Comparison of ENCODE assay signal across 12 mouse cellular contexts in genomic region chr12:56591722-56592121, GRCm38 (mm10). TPM values are rescaled to one million over a fixed set of nuclear protein-coding genes. Genes with fewer than 3 reads are reported as not detected.
A peak's percentile ranks its signal among the peaks of the same experiment; 100 is the strongest.
DNase-seq lines count a peak whose midpoint lies in the region; ATAC-seq and TF ChIP-seq lines count a peak whose summit lies in the region.
"Had no signal": no experiment of that assay in that cellular context is flagged by ENCODE, and none has a peak within 500 bp of the region (broad histone marks: within the 10 kb centered on the region; RNA-seq: fewer than 3 reads in every experiment).

No protein-coding gene starts in this region.

- ATAC-seq in Patski, result no peak

- H3K27me3 ChIP-seq in Patski, result peaks cover 31% of the 10 kb centered on the region

- no peak overlapping the region for H3K27ac ChIP-seq in left cerebral cortex, adult 2 months
- H3K27ac ChIP-seq: embryonic facial prominence, embryonic 15.5 days had no signal

- TF ChIP-seq CTCF in left cerebral cortex, adult 2 months (IDR thresholded peaks at IDR 0.05), result peak; percentile 80
- TF ChIP-seq CTCF in Patski (IDR thresholded peaks at IDR 0.05), result peak; percentile 73

- CTCF ChIA-PET in Patski (lab: Charles Lee), result interaction anchor here (0.9 to 1.9 kb wide), 3 partner anchors 46 to 63 kb away, joined by 3 to 6 read pairs (median 3); no protein-coding TSS in a partner anchor

- POLR2A ChIA-PET in Patski (lab: Charles Lee), result no interaction called here

- H3K4me3 ChIP-seq in left cerebral cortex, adult 2 months, result no peak overlapping the region
- H3K4me3 ChIP-seq: embryonic facial prominence, embryonic 15.5 days; myocyte had no signal

- in situ Hi-C loops in Patski (cut with MboI; ENCODE audit: low pct_unique_long_range_greater_than_20kb), result no loop called here

- intact Hi-C loops in left cerebral cortex, adult 2 months (cut with DNase I), result loop anchor here (5.0 kb wide), 2 partner anchors 534 to 704 kb away; no protein-coding TSS in a partner anchor
- intact Hi-C loops in left cerebral cortex, postnatal 36 days (cut with DNase I), result loop anchor here (5.0 kb wide), 2 partner anchors 534 to 704 kb away; no protein-coding TSS in a partner anchor

- peak; percentile 41 to 45 for DNase-seq in cerebellum, postnatal 14 days
- DNase-seq in cerebellum, adult 9-11 months, result no peak
- peak in 1 of 2 experiments; percentile 29 for DNase-seq in left cerebral cortex, adult 2 months (ENCODE audit: extremely low spot score in 1 of 2, low spot score in 2 of 2)
- no peak for DNase-seq in left cerebral cortex, postnatal 36 days (ENCODE audit: low spot score in 2 of 2)
- no peak for DNase-seq in Patski (ENCODE audit: low read depth, low spot score)
- DNase-seq in lung, postnatal 10 days, result peak; percentile 41
- no peak for DNase-seq in frontal cortex, postnatal 10 days (ENCODE audit: low spot score in 2 of 2)
- DNase-seq in spleen, adult 12 weeks (ENCODE audit: low spot score), result no peak

RNA-seq across cellular contexts. Expression of gene Nkx2-9, which starts 21.4 kb away (rescaled TPM):
- total RNA-seq in left cerebral cortex, adult 2 months (2021), result not detected
- not detected for total RNA-seq in left cerebral cortex, postnatal 36 days (2021)
- polyA plus RNA-seq in Patski (2021), result not detected
- total RNA-seq: heart, postnatal 14 days; left cerebral cortex, postnatal 10 days had no signal
- polyA plus RNA-seq: embryonic facial prominence, embryonic 15.5 days; myocyte had no signal

RNA-seq across cellular contexts. Expression of gene Nkx2-1, which starts 55.0 kb away (rescaled TPM):
- under 1 TPM; 0.29 to 0.79 TPM for total RNA-seq in left cerebral cortex, adult 2 months (2021)
- total RNA-seq in left cerebral cortex, postnatal 36 days (2021), result under 1 TPM; 0.23 to 0.44 TPM
- polyA plus RNA-seq in Patski (2021), result not detected
- polyA plus RNA-seq: embryonic facial prominence, embryonic 15.5 days; myocyte had no signal

Comparison
In these comparisons a context has a peak if more than half of its experiments do, and no peak if none do; other contexts are left out.
1. DNase-seq: peak in cerebellum, postnatal 14 days (2 of 2) and lung, postnatal 10 days (single experiment); none in cerebellum, adult 9-11 months (single experiment), left cerebral cortex, postnatal 36 days (0 of 2), Patski (single experiment), frontal cortex, postnatal 10 days (0 of 2) and spleen, adult 12 weeks (single experiment).